Mouse (Mus musculus): ENCODE measurements at regions not wholly inside any gene's neighbourhood (a gene's known extent, or its start where the extent isn't known, plus 50 kb on each side); places are given as distances from the start of the nearest gene placed in this dataset.

DNA sequence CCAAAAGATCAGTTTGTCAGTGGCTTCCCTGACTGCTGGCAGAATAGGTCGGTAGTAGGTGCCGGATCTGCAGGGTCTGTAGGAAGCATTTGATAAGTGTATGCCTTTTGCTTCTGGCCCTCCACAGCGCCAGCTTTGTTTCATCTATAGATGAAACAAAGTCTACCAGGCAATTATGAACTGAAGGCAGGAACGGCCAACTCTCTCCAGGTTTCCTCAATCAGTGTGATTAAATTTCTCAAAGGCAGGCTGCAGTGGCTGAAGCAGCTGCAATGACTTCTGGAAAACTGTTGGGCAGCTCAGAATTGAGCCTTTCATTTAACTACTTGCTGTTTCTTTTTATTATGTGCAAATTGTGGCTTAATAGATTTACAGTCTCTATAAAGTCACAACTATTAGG lies 1526.1 kb downstream of the 4930444P10Rik start:
- peaks cover 2% of the 10 kb centered on the region; the same call in 1 of the 2 replicates for H3K4me1 ChIP-seq (ENCODE audit: control insufficient read depth, insufficient read depth, low read length)
- H3K4me3 ChIP-seq (ENCODE audit: insufficient read depth, low read length) = no peak overlapping the region
- TF ChIP-seq CTCF (IDR thresholded peaks at IDR 0.05; ENCODE audit: low read depth, low read length) (no peak), POLR2A (IDR thresholded peaks at IDR 0.05; ENCODE audit: borderline replicate concordance, low read depth, low read length) (no peak)
- H3K27ac ChIP-seq (ENCODE audit: insufficient read depth, low read depth, low read length) = no peak overlapping the region

DNA sequence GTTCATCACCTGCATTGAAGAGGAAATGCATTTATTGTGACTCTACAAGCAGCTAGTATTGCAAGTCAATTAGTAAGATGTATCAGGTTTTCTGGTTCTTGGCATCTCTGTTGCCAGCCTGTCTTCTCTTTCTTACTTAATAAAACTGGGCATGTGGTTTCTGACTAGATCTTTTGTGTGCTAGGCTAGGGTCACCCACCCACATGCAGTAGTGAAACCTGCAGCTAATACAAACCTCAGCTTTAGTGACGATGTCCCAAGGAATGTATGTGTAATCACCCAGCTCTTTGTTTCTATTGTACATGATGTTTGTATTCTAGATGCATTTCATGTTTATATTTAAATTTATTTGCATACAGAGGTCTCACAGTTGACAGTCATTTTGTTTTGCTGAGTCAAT lies 1526.7 kb downstream of the 4930444P10Rik start:
- Histone ChIP-seq H3K4me3 (ENCODE audit: insufficient read depth, low read length) (no peak overlapping the region), H3K27ac (ENCODE audit: insufficient read depth, low read depth, low read length) (no peak overlapping the region), H3K4me1 (ENCODE audit: control insufficient read depth, insufficient read depth, low read length) (peaks cover 2% of the 10 kb centered on the region; the same call in 1 of the 2 replicates)
- TF ChIP-seq CTCF (IDR thresholded peaks at IDR 0.05; ENCODE audit: low read depth, low read length) = no peak
- no peak for TF ChIP-seq POLR2A (IDR thresholded peaks at IDR 0.05; ENCODE audit: borderline replicate concordance, low read depth, low read length)

Data from bone marrow macrophage, adult 2 months (primary cell).